Mouse (Mus musculus) lung, adult 2 months (tissue): ENCODE data around the gene Nup62.

ENCODE experiments used
- CTCF ChIP-seq: fragments of 200-500 bp; IDR thresholded peaks from 2 replicates; pipeline ENCODE4 v1.5.1; 2011; ENCODE audit warnings: mild to moderate bottlenecking, low read length, control low read depth; ENCODE audit not compliant: insufficient read depth
- POLR2A ChIP-seq: fragments of 200-500 bp; IDR thresholded peaks from 2 replicates; pipeline ENCODE4 v1.6.1; 2011; ENCODE audit warnings: low read depth, mild to moderate bottlenecking, control low read depth, low read length, borderline replicate concordance; ENCODE audit errors: extremely low read depth

- TF ChIP-seq CTCF (no peak), POLR2A (no peak)
These were observed 12.8 kb downstream of the Nup62 start for GRCm38 (mm10) chr7:44828706-44829105.
